Mouse (Mus musculus): ENCODE measurements around the gene Nudt1.

- TF ChIP-seq CTCF (IDR thresholded peaks at IDR 0.05; ENCODE audit: control insufficient read depth, insufficient read depth, low read length) (no peak), POLR2A (IDR thresholded peaks at IDR 0.05; ENCODE audit: borderline replicate concordance, control insufficient read depth, low read depth, low read length) (no peak)
These were observed 4.7 kb upstream of the Nudt1 start for GRCm38 (mm10) chr5:140316716-140317115.
